Mouse (Mus musculus): ENCODE measurements at regions not wholly inside any gene's neighbourhood (a gene's known extent, or its start where the extent isn't known, plus 50 kb on each side); places are given as distances from the start of the nearest gene placed in this dataset.

DNA sequence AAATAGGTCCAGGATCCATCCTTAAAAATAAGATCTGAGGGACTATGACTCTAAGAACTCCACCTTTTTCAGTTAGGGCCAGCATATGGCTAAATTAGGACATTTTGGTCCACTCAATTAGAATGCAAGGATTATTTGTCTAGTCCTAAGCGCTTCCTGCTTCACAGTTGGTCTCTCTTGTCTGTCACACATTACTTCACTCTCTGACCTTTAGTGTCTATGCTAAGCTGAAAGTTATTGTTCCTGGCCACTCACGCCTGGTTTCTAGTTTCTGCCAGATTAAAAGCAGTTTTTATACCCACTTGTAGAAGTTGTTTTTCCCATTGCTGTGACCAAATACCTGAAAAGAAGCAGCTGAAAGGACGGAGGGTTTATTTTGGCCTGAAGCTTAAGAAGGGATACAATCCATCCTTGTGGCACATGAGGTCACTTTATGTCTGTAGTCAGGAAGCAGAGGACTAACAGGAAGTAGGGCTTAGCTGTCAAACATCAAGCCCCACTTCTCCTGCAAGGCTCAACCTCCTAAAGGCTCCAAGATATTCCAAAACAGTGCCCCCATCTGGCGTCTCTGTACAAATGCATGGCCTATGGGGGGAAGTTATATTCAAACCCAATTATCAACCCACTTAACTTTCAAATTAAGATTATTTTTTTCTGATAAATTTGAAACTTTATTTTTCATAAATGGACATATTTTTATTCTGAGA lies 195.3 kb upstream of the Gm5148 start:
- DNase-seq (ENCODE audit: low spot score in 2 of 2), result no peak

DNA sequence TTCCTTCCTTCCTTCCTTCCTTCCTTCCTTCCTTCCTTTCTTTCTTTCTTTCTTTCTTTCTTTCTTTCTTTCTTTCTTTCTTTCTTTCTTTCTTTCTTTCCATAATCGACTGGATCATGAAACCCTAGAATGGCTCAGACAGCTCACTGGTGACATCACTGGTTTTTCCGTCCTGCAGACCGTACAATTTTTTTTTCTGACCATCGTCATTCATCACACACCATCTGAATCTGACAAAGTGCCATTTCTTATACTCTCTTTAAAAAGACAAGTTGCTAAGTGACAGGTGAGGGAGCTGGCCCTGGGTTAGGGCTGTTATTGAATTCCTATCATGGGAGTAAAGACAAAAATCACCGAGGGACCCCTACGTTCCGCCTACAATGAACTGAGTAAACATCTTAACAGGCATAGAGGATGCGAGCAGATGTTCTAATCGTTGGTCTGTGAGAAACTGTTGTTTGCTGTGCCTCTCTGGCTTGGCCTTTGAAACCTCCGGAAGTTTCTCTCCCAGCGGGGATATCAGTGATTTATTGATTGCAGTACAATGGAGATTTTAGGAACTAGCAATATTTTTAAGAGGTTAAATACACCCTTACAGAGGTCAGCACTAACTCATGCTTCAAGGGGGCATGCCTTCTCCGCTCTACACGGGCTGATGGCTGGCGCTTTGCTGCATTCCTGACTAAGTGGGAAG lies 192.6 kb upstream of the Gm5148 start:
- no peak for DNase-seq (ENCODE audit: low spot score in 2 of 2)

DNA sequence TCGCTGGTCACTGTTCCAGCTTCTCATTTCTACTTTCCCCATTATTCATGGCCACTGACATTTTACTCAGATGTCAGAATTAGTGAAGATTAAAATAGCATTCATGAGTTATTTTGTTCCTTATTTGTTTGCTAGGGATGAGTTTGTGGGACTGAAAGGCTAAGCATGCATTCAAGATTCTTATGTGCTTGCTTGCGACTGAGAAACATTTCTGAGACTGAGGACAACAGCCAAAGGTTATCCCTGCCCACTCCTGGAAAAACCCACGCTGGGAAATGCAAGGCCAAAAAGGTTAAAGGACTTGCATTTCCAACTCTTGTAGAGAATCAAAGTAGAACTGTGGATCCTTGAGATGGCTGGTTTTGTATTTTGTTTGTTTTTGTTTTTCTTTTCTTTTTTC lies 192.0 kb upstream of the Gm5148 start:
- DNase-seq (ENCODE audit: low spot score in 2 of 2), result no peak

DNA sequence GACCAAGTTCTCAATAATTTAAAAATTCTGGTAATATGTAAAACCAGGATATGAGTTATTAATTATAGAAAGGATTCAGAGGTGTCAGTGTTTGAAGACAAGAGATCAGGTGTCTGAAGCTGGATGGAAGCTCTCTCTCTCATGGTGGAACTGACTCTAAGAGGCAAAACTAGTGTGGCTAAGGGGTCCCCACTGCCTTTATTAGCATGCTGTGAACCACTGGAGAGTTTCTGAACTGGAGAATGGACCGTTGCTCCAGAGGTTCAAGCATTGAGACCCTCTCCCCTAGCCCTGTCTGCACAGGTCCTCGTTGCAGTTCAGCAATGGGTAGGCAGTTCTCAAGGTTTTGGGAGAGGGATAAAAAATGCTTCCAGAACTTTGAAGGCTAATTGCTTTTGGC lies 191.4 kb upstream of the Gm5148 start:
- no peak for DNase-seq (ENCODE audit: low spot score in 2 of 2)

DNA sequence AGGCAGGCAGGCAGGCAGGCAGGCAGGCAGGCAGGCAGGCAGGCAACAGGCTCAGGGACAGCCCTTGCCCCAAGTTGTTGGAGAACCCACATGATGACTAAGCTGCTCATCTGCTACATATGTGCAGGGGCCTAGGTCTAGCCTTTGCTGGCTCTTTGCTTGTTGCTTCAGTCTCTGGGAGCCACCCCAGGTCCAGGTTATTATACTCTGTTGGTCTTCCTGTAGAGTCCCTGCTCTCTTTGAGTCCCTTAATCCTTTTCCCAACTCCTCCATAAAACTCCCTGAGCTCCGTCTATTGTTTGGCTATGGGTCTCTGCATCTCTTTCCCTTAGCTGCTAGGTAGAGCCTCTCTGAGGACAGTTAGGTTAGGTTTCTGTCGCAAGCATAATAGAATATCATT lies 189.8 kb upstream of the Gm5148 start:
- no peak for DNase-seq (ENCODE audit: low spot score in 2 of 2)

DNA sequence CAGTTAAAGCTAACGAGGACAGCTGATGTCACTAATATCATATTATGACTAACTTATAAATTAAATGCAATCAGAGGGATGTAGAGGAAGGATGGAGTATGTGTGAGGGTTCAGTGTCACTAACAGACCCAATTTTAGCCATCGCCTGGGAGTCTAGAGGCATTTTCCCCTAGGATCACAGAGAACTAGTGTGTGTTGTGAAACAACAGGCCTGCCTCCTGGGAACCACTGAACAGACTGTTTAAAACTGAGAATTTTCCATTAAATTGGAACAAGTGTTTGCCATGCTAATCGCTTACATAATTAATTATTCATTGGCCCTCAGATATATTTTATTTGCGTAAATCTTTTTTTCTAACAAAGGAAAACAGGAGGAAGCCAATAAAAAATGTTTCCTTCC lies 185.5 kb upstream of the Gm5148 start:
- DNase-seq (ENCODE audit: low spot score in 2 of 2), result no peak

DNA sequence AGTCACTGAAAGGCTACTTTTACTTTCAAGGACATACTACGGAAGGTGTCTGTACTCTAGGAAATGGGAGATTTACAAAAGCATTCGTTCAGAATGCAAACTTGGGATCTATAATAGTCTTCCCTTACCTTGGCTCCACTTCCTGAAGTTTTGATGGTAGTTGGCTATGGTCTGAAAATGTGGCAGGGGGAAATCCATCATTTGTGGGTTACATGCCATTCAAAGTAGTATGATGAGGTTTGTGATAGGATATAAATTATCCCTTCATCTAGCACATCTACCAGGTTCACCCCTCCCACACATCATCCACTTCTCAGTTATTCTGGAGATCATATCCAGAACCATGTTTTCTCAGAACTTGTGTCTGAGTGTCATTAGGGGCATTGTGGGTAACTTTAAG lies 184.7 kb upstream of the Gm5148 start:
- no peak for DNase-seq (ENCODE audit: low spot score in 2 of 2)

DNA sequence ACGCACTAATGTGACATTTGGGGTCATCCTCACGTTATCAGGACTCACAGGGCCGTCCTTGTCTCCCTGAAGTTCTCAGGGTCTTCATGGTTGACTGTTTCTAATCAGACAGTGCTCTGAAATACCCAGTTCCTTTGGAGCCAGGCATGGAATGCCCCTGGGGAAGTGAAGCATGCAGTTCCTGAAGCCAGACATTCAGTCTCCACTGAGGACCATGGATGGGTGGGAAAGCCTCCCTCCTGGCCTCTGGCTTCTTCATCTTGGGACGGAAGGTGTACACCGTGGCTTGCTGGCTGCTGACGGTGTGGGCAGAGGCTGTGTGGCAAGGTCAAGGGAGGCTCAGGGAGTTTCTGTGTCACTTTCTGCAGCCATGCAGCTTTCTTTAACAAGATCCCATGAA lies 184.2 kb upstream of the Gm5148 start:
- no peak for DNase-seq (ENCODE audit: low spot score in 2 of 2)

DNA sequence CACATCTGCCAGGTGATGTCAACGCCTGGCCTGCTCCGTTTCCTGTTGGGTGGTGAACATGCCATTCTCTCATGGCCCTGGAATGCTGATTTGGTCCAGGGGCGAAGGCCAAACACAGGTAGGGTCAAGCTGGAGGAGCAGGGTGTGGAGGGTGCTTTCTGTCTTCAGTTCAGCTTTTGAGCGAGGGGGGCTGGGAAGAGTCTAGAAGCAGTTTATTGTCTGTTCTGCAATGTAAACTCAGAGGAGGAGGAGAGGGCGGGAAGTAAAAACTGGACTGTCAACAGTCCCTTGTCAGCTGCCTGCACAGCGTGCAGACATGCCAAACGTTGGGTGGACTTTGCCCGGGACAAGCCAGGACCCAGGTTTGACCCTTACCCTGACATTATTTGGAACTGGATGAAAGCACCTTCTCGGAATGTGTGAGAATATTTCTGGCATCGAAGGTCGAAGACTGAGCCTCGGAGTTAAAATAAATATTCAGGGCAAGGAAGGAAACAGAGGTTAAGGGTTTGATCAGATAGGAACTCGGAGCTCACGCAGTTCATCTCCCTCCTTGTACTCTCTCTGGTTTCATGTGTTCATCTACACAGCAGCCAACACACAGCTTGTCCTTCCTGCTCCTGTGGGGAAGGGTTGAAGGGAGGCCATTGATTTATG lies 183.3 kb upstream of the Gm5148 start:
- DNase-seq (ENCODE audit: low spot score in 2 of 2), result no peak

DNA sequence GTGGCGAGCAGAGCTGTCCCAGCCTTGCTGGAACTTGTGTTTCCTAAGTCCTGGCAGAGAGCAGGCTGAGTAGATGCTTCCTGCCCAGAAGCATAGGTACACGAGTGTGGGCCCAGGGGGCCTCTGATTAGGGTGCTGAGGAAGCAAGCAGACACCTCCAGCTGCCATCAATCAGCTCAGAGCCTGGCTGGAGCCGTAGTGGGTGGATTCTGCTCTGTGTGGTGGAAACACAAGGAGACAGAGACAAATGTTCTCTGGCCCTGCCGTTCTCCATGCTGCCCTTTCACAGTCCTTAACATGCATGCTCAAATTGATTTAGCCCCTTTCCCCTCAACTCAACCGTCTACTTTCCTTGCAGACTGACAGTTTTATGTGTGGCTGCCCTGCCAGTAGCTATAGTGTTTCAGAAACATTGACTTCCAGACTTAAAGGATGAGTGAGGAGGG lies 182.5 kb upstream of the Gm5148 start:
- no peak for DNase-seq (ENCODE audit: low spot score in 2 of 2)

DNA sequence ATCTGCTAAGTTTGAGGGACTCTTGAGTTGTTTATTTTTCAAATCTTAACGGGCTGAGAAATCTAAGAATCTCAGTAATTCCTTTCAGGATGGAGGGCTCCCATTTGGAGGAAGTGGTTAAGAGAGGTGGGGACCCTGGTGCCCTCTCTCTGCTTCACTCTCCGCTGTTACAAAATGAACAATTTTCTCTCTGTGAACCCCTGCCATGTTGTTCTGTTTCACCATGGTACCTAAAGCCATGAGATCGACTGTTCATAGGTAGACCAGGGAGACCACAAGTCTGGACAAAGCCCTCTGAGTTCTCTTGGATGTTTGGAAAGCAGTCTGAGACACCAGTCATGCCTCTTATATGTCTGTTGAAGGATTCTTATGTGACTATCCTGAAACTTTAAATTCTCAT lies 179.9 kb upstream of the Gm5148 start:
- DNase-seq (ENCODE audit: low spot score in 2 of 2), result no peak

DNA sequence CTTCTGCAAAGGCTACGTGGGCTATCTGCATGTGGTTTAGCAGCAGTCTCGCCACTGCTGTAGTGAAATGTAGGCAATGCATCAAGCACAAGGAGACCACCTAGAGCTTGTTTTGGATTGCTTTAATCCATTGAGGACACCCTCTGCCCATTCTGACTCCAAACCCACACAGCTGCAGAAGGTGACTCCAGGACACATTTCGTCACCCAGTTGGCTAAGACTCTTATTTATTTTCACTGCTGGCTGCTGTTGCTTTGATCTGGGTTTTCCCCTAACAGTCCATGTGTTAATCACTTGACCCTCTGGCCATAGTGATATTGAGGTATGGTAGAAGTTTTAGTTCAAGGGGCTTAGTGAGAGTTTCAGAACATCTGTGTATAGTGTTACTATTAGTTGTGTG lies 179.2 kb upstream of the Gm5148 start:
- no peak for DNase-seq (ENCODE audit: low spot score in 2 of 2)

DNA sequence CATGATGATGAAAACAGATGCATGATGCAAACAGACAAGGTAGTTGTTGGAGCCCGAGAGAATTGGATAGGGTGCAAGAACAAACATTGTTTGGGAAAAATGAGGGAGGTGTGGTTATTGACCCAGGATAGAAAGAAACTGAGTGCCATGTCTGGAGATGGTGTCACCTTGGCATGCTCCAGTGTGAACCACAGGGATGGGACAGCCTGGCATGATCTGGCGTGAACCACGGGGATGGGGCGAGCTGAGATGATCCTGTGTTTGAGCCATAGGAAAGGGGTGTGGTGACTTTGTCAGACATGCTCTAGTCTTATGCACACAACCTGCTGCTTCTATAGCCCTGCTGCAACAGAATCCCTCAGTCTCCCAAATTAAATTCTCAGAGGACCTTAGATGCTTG lies 178.7 kb upstream of the Gm5148 start:
- no peak for DNase-seq (ENCODE audit: low spot score in 2 of 2)

DNA sequence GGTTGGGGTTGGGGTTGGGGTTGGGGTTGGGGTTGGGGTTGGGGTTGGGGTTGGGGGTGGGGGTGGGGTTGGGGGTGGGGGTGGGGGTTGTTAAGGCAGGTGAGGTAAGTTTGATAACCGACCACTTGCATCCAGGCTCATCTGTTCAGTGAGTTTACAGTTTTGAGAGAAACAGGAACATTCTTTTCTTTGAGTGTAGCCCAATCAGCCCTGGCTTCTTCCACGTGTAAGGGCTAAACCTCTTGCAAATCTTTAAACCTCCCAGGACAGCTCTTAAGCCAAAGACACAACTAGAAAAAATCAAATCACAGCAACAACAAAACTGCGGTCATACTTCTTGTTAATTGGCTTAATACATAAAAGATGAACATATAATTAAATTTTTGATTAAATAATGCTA lies 173.1 kb upstream of the Gm5148 start:
- no peak for DNase-seq (ENCODE audit: low spot score in 2 of 2)

DNA sequence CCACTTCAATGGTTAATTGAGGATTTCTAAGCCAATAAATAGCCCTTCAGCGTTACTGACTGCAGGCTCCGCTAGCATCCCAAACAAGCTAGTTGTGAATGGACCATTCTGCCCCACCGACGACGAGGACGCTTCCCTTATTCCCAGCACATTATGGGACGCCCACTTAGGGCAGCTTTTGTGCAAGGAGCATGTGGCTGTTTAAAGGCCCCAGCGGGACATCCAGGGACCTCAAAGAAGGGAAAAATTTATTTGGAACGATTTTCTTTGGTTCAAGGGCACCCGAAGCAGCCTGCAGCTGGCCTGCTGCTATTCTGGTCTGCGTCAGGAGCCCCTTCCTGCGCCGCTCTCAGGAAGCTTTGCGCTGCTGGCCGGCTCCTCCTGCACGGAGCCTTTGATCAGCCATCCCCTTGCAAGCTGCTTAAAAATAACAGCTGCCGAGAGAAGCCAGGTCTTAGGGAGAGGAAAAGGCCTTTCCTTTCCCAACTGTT lies 172.6 kb upstream of the Gm5148 start:
- DNase-seq (ENCODE audit: low spot score in 2 of 2), result no peak

DNA sequence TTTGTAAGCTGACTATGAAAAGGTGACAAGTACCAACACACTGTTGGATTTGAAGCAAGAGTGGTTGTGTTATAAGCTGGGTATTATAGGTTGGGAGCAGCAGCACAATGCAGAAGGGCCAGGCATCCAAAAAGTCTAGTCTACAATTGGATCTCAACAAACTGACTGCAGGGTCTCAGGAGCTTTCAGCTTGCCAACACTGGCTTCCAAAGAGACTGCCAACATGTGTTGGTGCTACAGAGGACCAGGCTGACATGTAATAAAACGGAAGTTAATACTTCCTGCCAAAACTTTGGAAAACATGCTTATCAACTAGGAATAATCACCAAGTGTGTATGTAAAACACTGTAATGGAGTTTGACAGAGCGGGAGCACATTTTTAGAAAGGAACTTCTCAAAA lies 170.3 kb upstream of the Gm5148 start:
- no peak for DNase-seq (ENCODE audit: low spot score in 2 of 2)

DNA sequence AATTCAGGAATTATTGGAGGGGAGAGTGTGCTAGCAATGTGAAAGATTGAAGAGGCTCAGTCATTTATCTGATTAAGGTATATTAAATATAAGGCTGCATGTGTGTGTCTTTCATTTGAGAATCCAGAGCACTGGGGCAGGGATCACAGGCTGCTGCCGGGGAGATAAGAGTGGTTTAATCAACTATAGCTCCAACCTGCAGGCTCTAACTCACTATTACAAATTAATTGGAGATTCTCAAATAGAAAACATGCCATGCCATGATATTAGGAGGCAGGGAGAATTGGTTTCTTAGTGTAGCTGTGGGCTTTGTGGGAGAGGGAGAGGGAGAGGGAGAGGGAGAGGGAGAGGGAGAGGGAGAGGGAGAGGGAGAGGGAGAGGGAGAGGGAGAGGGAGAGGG lies 165.9 kb upstream of the Gm5148 start:
- DNase-seq (ENCODE audit: low spot score in 2 of 2), result no peak

DNA sequence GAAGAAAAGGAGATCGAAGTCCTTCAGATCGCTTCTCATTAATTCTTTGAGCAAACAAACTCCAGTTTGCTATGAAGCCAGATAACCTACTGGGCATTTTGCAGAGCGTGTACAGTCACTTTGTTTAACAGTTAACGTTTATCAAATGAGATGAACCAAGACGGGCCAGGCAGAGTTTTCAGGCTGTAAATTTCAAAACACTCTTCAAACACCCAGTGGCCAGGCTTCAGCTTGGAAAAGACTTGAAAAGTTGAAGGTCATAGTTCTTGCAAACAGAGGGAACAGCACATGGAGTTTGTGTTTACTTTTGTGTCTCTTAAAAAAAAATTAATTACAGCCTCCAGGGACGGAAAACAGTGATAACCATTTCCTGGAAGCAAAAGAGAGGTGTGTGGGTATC lies 164.2 kb upstream of the Gm5148 start:
- DNase-seq (ENCODE audit: low spot score in 2 of 2), result no peak

DNA sequence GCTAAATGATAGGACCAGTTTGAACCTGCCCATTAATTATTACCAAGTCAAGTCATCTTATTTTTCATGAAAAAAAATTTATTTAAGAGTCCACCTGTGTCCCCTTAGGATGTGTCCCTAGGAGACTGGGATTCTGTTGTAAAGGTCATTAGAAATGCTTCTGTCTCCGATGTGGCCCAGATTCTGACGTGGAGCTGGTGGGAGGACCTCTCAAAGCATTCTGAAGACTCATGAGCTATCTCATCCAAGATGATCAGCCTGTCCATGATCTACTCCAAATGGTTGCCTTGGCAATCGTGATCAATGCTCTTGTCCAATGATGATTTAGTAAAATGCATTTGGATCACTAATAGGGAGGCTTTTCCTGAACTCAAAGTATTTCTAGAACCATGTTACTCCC lies 163.4 kb upstream of the Gm5148 start:
- DNase-seq (ENCODE audit: low spot score in 2 of 2), result no peak

DNA sequence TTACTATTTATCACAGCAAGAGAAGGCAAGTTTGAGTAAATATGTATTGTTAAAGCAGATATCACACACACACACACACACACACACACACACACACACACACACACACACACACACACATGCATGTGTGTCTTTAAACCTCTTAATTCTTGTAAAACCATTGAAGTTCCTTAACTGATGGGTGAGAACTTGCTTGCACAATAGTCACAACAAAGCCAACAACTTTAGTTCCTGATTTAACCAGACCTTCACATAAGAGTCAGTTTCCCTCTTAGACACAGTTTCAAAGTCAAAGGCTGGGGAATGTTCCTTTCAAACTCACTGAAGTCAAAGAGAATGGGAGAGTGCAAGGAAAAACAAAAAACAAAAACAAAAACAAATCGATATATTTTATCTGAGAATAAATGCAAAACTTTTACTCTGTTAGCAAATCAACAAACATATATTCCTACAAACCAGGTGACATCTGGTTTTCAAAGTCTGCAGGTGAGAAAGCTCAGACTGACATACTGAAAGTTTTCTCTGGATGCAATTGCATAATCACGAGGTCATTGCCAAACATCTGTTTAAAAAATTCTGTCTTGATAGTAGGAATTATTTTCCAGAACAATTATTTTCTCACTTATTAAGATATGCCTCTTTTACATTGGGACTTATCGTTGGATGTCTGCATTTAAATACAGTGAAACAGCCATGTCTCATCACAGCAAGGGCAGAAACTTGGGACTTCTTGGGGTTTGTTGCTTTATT lies 162.6 kb upstream of the Gm5148 start:
- no peak for DNase-seq (ENCODE audit: low spot score in 2 of 2)

DNA sequence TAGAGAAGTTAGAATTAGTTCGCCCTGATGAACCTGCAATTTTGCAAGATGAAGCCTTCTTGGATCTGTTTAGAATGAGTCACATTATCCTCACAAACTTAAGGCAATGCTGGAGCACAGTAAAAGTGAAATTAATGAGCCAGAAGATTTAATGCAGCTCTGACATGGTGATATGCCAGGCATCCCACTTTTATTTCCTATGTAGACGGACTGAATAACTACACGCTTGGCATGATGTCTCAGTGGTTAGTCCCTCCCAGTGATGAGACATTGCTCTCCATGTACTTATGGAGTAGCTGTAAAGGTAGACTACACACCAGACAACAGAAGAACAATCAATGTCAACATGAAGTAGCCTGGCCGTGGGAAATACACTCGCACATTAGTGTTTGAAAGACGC lies 161.5 kb upstream of the Gm5148 start:
- DNase-seq (ENCODE audit: low spot score in 2 of 2), result no peak

DNA sequence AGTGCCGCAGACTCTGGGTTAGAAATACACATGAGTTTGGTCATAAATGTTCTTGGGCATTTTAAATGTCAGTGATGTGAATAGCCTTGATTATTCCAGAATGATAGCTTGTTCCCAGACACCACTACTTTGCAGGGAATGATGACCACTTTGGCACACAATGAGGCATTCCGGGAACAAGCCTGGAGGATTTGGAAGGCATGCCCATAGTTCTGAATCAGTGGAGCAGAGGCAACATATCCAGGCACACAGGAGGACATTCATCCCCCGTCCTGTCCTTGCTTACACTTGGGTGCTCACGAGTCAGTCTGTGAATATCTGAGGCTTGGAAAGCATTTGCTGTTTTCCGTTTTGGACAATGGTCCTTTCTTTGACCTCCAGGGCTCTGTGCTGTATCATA lies 158.1 kb upstream of the Gm5148 start:
- DNase-seq (ENCODE audit: low spot score in 2 of 2), result no peak
